Mouse (Mus musculus) embryonic facial prominence, embryonic 14.5 days (tissue): Measurements from ENCODE around the gene Ppp1r36. TPM values are rescaled to one million over a fixed set of nuclear protein-coding genes. Genes with fewer than 3 reads are reported as not detected.

Experiments used
- ATAC-seq: fragments of 200-750 bp; cut with Nextera tagmentation; 2 replicates; pipeline ENCODE4 v1.8.0; 2017; ENCODE audit warnings: low read depth, moderate number of reproducible peaks, moderate TSS enrichment
- DNase-seq: peaks from one replicate; pipeline ENCODE4 v3.0.0-alpha.2; 2015; ENCODE audit warnings: low spot score
- H3K27ac ChIP-seq: fragments of 300-500 bp; sonication (generic); replicated peaks from 2 replicates; pipeline ENCODE4 v1.5.1; 2014; ENCODE audit warnings: low read depth, mild to moderate bottlenecking, low read length, moderate library complexity
- H3K27me3 ChIP-seq: fragments of 300-500 bp; sonication (generic); replicated peaks from 2 replicates; pipeline ENCODE4 v1.6.1; 2014; ENCODE audit warnings: low read length; ENCODE audit not compliant: control insufficient read depth, insufficient read depth
- H3K36me3 ChIP-seq: fragments of 300-500 bp; sonication (generic); 2 replicates; pipeline ENCODE4 v1.6.1; 2014; ENCODE audit warnings: low read length, mixed read lengths; ENCODE audit not compliant: control insufficient read depth, insufficient read depth
- H3K4me1 ChIP-seq: fragments of 300-500 bp; sonication (generic); 2 replicates; pipeline ENCODE4 v1.6.1; 2014; ENCODE audit warnings: antibody characterized with exemption, low read length; ENCODE audit not compliant: control insufficient read depth, insufficient read depth
- H3K4me2 ChIP-seq: fragments of 300-500 bp; sonication (generic); 2 replicates; pipeline ENCODE4 v1.6.1; 2014; ENCODE audit warnings: low read depth, mild to moderate bottlenecking, low read length, moderate library complexity, mixed read lengths
- H3K4me3 ChIP-seq: fragments of 300-500 bp; sonication (generic); 2 replicates; pipeline ENCODE4 v1.5.1; 2014; ENCODE audit warnings: low read depth, mild to moderate bottlenecking, low read length
- H3K9ac ChIP-seq: fragments of 300-500 bp; sonication (generic); 2 replicates; pipeline ENCODE4 v1.6.1; 2014; ENCODE audit warnings: low read depth, mild to moderate bottlenecking, low read length, moderate library complexity, mixed read lengths
- H3K9me3 ChIP-seq: fragments of 300-500 bp; sonication (generic); 2 replicates; pipeline ENCODE4 v1.6.1; 2016; ENCODE audit warnings: low read length; ENCODE audit not compliant: control insufficient read depth
- WGBS: fragments of 180-500 bp; shearing (Covaris S2); extraction: QIAGEN DNeasy Blood & Tissue Kit; methylation state at CpG from one replicate; pipeline ENCODE4 v1.1.7; 2014; 5-methylcytosine and 5-hydroxymethylcytosine counted together
- polyA plus RNA-seq: library from polyadenylated mRNA; unstranded; fragments of >200 nt; fragmentation: Nextera tagmentation; extraction: Ambion mirVana; gene quantifications from 2 replicates; pipeline ENCODE4 v1.2.1, GENCODE M21; 2014

Gene Ppp1r36
- polyA plus RNA-seq, 1 experiment from 2014 or later = 6.2 TPM

DNA sequence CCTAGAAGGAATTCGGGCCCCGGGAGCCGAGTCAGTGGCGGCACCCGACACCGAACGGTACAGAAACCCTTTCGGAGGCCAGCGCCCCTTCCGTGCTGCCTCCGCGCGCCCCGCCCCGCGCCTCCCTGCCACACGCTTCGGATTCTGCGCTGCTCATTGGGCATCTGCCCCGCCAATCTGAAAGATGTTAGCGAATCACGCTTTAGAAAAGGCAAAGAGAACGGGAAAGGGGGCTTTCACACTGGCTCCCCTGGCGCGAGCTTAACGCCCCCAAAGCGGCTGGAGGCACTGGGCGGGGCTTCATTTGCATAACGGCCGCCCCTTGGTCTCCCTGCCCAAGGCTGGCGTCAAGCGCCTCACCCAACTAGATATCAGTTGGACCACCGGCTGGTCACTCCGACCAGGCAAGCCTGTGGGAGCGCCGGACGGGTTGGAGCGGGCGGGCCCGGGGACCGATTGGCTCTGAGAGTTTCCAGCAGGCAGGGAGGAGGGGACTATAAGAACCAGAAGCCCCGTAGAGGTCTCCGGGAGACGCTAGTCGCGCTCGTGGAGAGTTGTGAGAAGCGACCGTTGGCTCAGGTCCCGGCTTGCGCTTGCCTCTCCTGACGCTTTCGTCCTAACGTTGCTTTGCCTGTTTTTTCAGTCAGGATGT is 13.3 kb upstream of the Ppp1r36 start, which contains the start of gene Hspa2:
Gene Hspa2, plus strand, starts transcription at position 291 of the 652 bp plus-strand sequence.
- peaks cover 44% of the 10 kb centered on the region for H3K27me3 ChIP-seq
- peak within 1 kb of the TSS; percentile 77 for H3K4me2 ChIP-seq

GRCm38 (mm10) chr12:76404836-76405182 is 12.5 kb upstream of the Ppp1r36 start:
- peak overlapping the region; percentile 72; the same call in 1 of the 2 replicates for H3K9ac ChIP-seq
- peaks cover 44% of the 10 kb centered on the region for H3K27me3 ChIP-seq
- H3K36me3 ChIP-seq = no peaks in the 10 kb centered on the region
- H3K4me2 ChIP-seq = peak overlapping the region; percentile 77
- H3K27ac ChIP-seq = no peak overlapping the region
- peaks cover 20% of the 10 kb centered on the region for H3K4me1 ChIP-seq
- H3K4me3 ChIP-seq = peak overlapping the region; percentile 57
- ATAC-seq (no peak), DNase-seq (no peak)
- WGBS = 11% methylated on average over 19 of the region's 20 CpGs
- no peaks in the 10 kb centered on the region for H3K9me3 ChIP-seq

More for the DNA sequence above, 13.3 kb upstream of the Ppp1r36 start, which contains the start of gene Hspa2:
- Histone ChIP-seq H3K9ac (peak within 1 kb of the TSS; percentile 72), H3K4me3 (peak within 1 kb of the TSS; percentile 57), H3K4me1 (peaks cover 20% of the 10 kb centered on the region), H3K9me3 (no peaks in the 10 kb centered on the region), H3K27ac (peak within 1 kb of the TSS; percentile 89), H3K36me3 (no peaks in the 10 kb centered on the region)
- WGBS = under 1% methylated on average over 41 of the region's 54 CpGs
- peak; percentile 100 for DNase-seq
- ATAC-seq = peak; percentile 98

DNA sequence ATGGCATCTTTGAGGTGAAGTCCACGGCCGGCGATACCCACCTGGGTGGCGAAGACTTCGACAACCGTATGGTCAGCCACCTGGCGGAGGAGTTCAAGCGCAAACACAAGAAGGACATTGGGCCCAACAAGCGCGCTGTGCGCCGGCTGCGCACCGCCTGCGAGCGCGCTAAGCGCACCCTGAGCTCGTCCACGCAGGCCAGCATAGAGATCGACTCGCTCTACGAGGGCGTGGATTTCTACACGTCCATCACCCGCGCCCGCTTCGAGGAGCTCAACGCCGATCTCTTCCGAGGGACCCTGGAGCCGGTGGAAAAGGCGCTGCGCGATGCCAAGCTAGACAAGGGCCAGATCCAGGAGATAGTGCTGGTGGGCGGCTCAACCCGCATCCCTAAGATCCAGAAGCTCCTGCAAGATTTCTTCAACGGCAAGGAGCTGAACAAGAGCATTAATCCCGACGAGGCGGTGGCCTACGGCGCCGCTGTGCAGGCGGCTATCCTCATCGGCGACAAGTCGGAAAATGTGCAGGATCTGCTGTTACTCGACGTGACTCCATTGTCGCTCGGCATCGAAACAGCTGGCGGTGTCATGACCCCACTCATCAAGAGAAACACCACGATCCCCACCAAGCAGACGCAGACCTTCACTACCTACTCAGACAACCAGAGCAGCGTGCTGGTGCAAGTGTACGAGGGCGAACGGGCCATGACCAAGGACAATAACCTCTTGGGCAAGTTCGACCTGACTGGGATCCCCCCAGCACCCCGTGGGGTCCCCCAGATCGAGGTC is 12.0 kb upstream of the Ppp1r36 start:
- Histone ChIP-seq H3K36me3 (no peaks in the 10 kb centered on the region), H3K4me3 (peak overlapping the region; percentile 57), H3K9me3 (no peaks in the 10 kb centered on the region), H3K4me1 (peaks cover 20% of the 10 kb centered on the region), H3K9ac (no peak overlapping the region), H3K27ac (no peak overlapping the region), H3K4me2 (peak overlapping the region; percentile 77), H3K27me3 (peaks cover 44% of the 10 kb centered on the region)
- peak; percentile 26 for DNase-seq
- WGBS = 3% methylated on average over 56 of the region's 64 CpGs
- ATAC-seq = no peak

- Histone ChIP-seq H3K36me3 (no peaks in the 10 kb centered on the region), H3K9me3 (no peaks in the 10 kb centered on the region), H3K4me1 (peaks cover 20% of the 10 kb centered on the region), H3K27me3 (peaks cover 44% of the 10 kb centered on the region), H3K4me2 (peak overlapping the region; percentile 77), H3K9ac (no peak overlapping the region), H3K27ac (no peak overlapping the region), H3K4me3 (peak overlapping the region; percentile 57)
- no peak for ATAC-seq
- WGBS = 4% methylated on average over 23 of the region's 23 CpGs
- no peak for DNase-seq
Observed at GRCm38 (mm10) chr12:76405971-76406370, 11.4 kb upstream of the Ppp1r36 start.

- Histone ChIP-seq H3K4me1 (peaks cover 20% of the 10 kb centered on the region), H3K27me3 (peaks cover 43% of the 10 kb centered on the region), H3K9me3 (no peaks in the 10 kb centered on the region), H3K36me3 (no peaks in the 10 kb centered on the region), H3K9ac (no peak overlapping the region), H3K4me2 (no peak overlapping the region), H3K27ac (no peak overlapping the region), H3K4me3 (no peak overlapping the region)
- WGBS = 31% methylated on average over 1 of the region's 1 CpGs
- DNase-seq = peak; percentile 33
- no peak for ATAC-seq
Observed at GRCm38 (mm10) chr12:76407184-76407583, 10.2 kb upstream of the Ppp1r36 start.

DNA sequence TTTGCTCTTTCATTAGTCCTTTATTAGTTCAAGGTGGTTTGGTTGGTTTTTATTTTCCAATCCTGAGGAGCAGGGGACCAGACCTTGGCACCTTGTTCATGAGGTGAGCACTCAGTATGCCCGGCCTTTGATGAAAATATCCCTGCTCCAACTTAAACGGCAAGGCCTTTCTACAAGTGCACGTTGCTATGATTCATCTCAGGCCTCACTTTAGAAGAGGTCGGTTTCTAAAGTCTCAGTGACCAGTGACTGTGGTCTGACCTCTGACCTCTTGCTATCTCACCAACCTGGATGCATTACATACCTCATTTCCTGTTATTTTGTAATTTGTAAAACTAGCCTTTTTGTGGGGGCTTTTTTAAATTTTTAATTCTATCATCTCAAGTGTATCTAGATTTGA is 8.2 kb upstream of the Ppp1r36 start:
- WGBS = 21% methylated on average over 4 of the region's 4 CpGs
- DNase-seq (no peak), ATAC-seq (no peak)
- H3K36me3 ChIP-seq = no peaks in the 10 kb centered on the region
- H3K9ac ChIP-seq = no peak overlapping the region
- no peak overlapping the region for H3K4me3 ChIP-seq
- no peaks in the 10 kb centered on the region for H3K9me3 ChIP-seq
- H3K4me2 ChIP-seq = no peak overlapping the region
- peaks cover 15% of the 10 kb centered on the region for H3K4me1 ChIP-seq
- no peak overlapping the region for H3K27ac ChIP-seq
- H3K27me3 ChIP-seq = peaks cover 35% of the 10 kb centered on the region

DNA sequence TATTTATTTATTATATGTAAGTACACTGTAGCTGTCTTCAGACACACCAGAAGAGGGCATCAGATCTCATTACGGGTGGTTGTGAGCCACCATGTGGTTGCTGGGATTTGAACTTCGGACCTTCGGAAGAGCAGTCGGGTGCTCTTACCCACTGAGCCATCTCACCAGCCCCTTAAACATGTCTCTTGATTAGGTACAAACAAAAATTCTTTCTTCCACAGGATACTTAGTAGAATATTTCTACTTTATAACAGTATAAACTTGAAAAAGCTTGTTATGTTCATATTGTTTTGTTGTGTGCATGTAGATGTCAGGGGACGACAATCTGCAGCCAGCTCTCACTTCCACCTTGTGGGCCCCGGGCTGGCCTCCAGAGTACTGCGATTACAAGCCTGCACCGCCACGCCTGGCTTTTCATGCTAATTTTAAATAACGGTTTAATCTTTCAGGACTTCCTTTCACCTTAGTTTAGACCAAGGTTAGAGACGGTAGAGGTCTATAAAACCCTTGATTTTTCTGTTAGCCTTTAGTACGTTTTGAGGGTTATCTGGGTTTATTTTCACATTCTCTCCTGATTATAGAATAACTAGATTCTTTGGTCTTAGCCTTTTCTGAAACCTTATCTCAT is 1.8 kb upstream of the Ppp1r36 start:
- ATAC-seq = no peak
- H3K9ac ChIP-seq = no peak overlapping the region
- no peak for DNase-seq
- no peak overlapping the region for H3K27ac ChIP-seq
- 75% methylated on average over 11 of the region's 12 CpGs for WGBS
- no peak overlapping the region for H3K4me2 ChIP-seq
- H3K9me3 ChIP-seq = peaks cover 6% of the 10 kb centered on the region; the same call in 1 of the 2 replicates
- no peaks in the 10 kb centered on the region for H3K36me3 ChIP-seq
- H3K27me3 ChIP-seq = no peaks in the 10 kb centered on the region
- H3K4me1 ChIP-seq = no peaks in the 10 kb centered on the region
- H3K4me3 ChIP-seq = no peak overlapping the region

GRCm38 (mm10) chr12:76418346-76418745 is 1.0 kb downstream of the Ppp1r36 start:
- no peaks in the 10 kb centered on the region for H3K4me1 ChIP-seq
- no peak overlapping the region for H3K4me2 ChIP-seq
- H3K4me3 ChIP-seq = no peak overlapping the region
- H3K9ac ChIP-seq = no peak overlapping the region
- 97% methylated on average over 5 of the region's 5 CpGs for WGBS
- no peaks in the 10 kb centered on the region for H3K27me3 ChIP-seq
- ATAC-seq = no peak
- no peak overlapping the region for H3K27ac ChIP-seq
- no peaks in the 10 kb centered on the region for H3K36me3 ChIP-seq
- H3K9me3 ChIP-seq = peaks cover 6% of the 10 kb centered on the region; the same call in 1 of the 2 replicates
- DNase-seq = no peak
